Mouse (Mus musculus) neural tube, embryonic 13.5 days (tissue): ENCODE measurements around the gene Epb41l4b. TPM values are rescaled to one million over a fixed set of nuclear protein-coding genes. Genes with fewer than 3 reads are reported as not detected.

Source experiments
- ATAC-seq: fragments of 200-750 bp; cut with Nextera tagmentation; 2 replicates; pipeline ENCODE4 v1.8.0; 2017; ENCODE audit warnings: low read depth, mild to moderate bottlenecking, moderate TSS enrichment, moderate library complexity
- H3K27ac ChIP-seq: fragments of 300-500 bp; sonication (generic); replicated peaks from 2 replicates; pipeline ENCODE4 v1.5.1; 2015; ENCODE audit warnings: moderate library complexity, mild to moderate bottlenecking, inconsistent platforms
- H3K27me3 ChIP-seq: fragments of 300-500 bp; sonication (generic); 2 replicates; pipeline ENCODE4 v1.6.1; 2015; ENCODE audit warnings: mild to moderate bottlenecking, inconsistent platforms
- H3K36me3 ChIP-seq: fragments of 300-500 bp; sonication (generic); 2 replicates; pipeline ENCODE4 v1.6.1; 2015; ENCODE audit warnings: mild to moderate bottlenecking, inconsistent platforms
- H3K4me1 ChIP-seq: fragments of 300-500 bp; sonication (generic); replicated peaks from 2 replicates; pipeline ENCODE4 v1.6.1; 2015; ENCODE audit warnings: inconsistent platforms
- H3K4me2 ChIP-seq: fragments of 300-500 bp; sonication (generic); 2 replicates; pipeline ENCODE4 v1.6.1; 2015; ENCODE audit warnings: inconsistent platforms, mild to moderate bottlenecking, moderate library complexity
- H3K4me3 ChIP-seq: fragments of 300-500 bp; sonication (generic); 2 replicates; pipeline ENCODE4 v1.5.1; 2015; ENCODE audit warnings: mild to moderate bottlenecking, inconsistent platforms
- H3K9ac ChIP-seq: fragments of 300-500 bp; sonication (generic); 2 replicates; pipeline ENCODE4 v1.6.1; 2015; ENCODE audit warnings: moderate library complexity, mild to moderate bottlenecking, inconsistent platforms
- H3K9me3 ChIP-seq: fragments of 300-500 bp; sonication (generic); 2 replicates; pipeline ENCODE4 v1.6.1; 2016; ENCODE audit warnings: inconsistent platforms
- WGBS: fragments of 180-500 bp; shearing (Covaris S2); methylation state at CpG from one replicate; pipeline ENCODE4 v1.1.7; 2015; 5-methylcytosine and 5-hydroxymethylcytosine counted together
- polyA plus RNA-seq: library from polyadenylated mRNA; unstranded; fragments of >200 nt; fragmentation: Nextera tagmentation; extraction: Ambion mirVana; gene quantifications from 2 replicates; pipeline ENCODE4 v1.2.1, GENCODE M21; 2015

The Epb41l4b gene
- 1.9 and 2.3 TPM in 2 replicates for polyA plus RNA-seq

GRCm38 (mm10) chr4:57143026-57143937 is at the start of gene Epb41l4b:
Gene Epb41l4b (minus strand): TSS chr4:57143437.
- WGBS, result 0% methylated on average over 20 of the region's 142 CpGs
- peak within 1 kb of the TSS; percentile 68 for H3K27ac ChIP-seq
- peak within 1 kb of the TSS; percentile 79 for H3K4me2 ChIP-seq
- H3K36me3 ChIP-seq, result no peaks in the 10 kb centered on the region
- ATAC-seq, result peak; percentile 90
- peaks cover 36% of the 10 kb centered on the region for H3K4me1 ChIP-seq
- peak within 1 kb of the TSS; percentile 66 for H3K4me3 ChIP-seq
- peaks cover 47% of the 10 kb centered on the region for H3K27me3 ChIP-seq
- peak within 1 kb of the TSS; percentile 83 for H3K9ac ChIP-seq
- H3K9me3 ChIP-seq, result no peaks in the 10 kb centered on the region

GRCm38 (mm10) chr4:57191543-57192283 is 48.5 kb upstream of the Epb41l4b start:
- no peak overlapping the region for H3K4me3 ChIP-seq
- no peak overlapping the region for H3K9ac ChIP-seq
- H3K4me1 ChIP-seq, result no peaks in the 10 kb centered on the region
- H3K27ac ChIP-seq, result no peak overlapping the region
- no peak overlapping the region for H3K4me2 ChIP-seq
- 0 out of 2 replicates have a peak, but pooled peaks cover 4% of the 10 kb centered on the region for H3K36me3 ChIP-seq
- H3K27me3 ChIP-seq, result no peaks in the 10 kb centered on the region
- WGBS, result 74% methylated on average over 9 of the region's 9 CpGs
- no peaks in the 10 kb centered on the region for H3K9me3 ChIP-seq
- ATAC-seq, result no peak

- H3K27me3 ChIP-seq, result no peaks in the 10 kb centered on the region
- no peak for ATAC-seq
- H3K4me1 ChIP-seq, result 0 out of 2 replicates have a peak, but pooled peaks cover 4% of the 10 kb centered on the region
- 92% methylated on average over 2 of the region's 2 CpGs for WGBS
- H3K27ac ChIP-seq, result no peak overlapping the region
- no peak overlapping the region for H3K4me2 ChIP-seq
- no peak overlapping the region for H3K4me3 ChIP-seq
- H3K9ac ChIP-seq, result no peak overlapping the region
- H3K9me3 ChIP-seq, result no peaks in the 10 kb centered on the region
- H3K36me3 ChIP-seq, result no peaks in the 10 kb centered on the region
Measured at GRCm38 (mm10) chr4:57189881-57190280, 46.6 kb upstream of the Epb41l4b start.

GRCm38 (mm10) chr4:57186035-57186434 is 42.8 kb upstream of the Epb41l4b start:
- no peak for ATAC-seq
- H3K27me3 ChIP-seq, result no peaks in the 10 kb centered on the region
- H3K9ac ChIP-seq, result no peak overlapping the region
- no peaks in the 10 kb centered on the region for H3K9me3 ChIP-seq
- H3K4me3 ChIP-seq, result no peak overlapping the region
- H3K4me1 ChIP-seq, result 0 out of 2 replicates have a peak, but pooled peaks cover 4% of the 10 kb centered on the region
- no peak overlapping the region for H3K4me2 ChIP-seq
- H3K36me3 ChIP-seq, result no peaks in the 10 kb centered on the region
- WGBS, result 15% methylated on average over 6 of the region's 6 CpGs
- no peak overlapping the region for H3K27ac ChIP-seq

GRCm38 (mm10) chr4:57185462-57185861 is 42.2 kb upstream of the Epb41l4b start:
- WGBS, result 85% methylated on average over 8 of the region's 8 CpGs
- H3K4me3 ChIP-seq, result no peak overlapping the region
- H3K9me3 ChIP-seq, result no peaks in the 10 kb centered on the region
- ATAC-seq, result no peak
- no peak overlapping the region for H3K9ac ChIP-seq
- 0 out of 2 replicates have a peak, but pooled peaks cover 4% of the 10 kb centered on the region for H3K4me1 ChIP-seq
- H3K27ac ChIP-seq, result no peak overlapping the region
- no peak overlapping the region for H3K4me2 ChIP-seq
- no peaks in the 10 kb centered on the region for H3K36me3 ChIP-seq
- no peaks in the 10 kb centered on the region for H3K27me3 ChIP-seq

GRCm38 (mm10) chr4:57183493-57183892 is 40.3 kb upstream of the Epb41l4b start:
- ATAC-seq, result no peak
- Histone ChIP-seq H3K36me3 (no peaks in the 10 kb centered on the region), H3K4me3 (no peak overlapping the region), H3K4me1 (0 out of 2 replicates have a peak, but pooled peaks cover 4% of the 10 kb centered on the region), H3K4me2 (no peak overlapping the region), H3K27ac (no peak overlapping the region), H3K9ac (no peak overlapping the region), H3K9me3 (no peaks in the 10 kb centered on the region), H3K27me3 (no peaks in the 10 kb centered on the region)
- WGBS, result 77% methylated on average over 4 of the region's 4 CpGs

GRCm38 (mm10) chr4:57181538-57181937 is 38.3 kb upstream of the Epb41l4b start:
- H3K9ac ChIP-seq, result no peak overlapping the region
- WGBS, result 61% methylated on average over 1 of the region's 1 CpGs

GRCm38 (mm10) chr4:57178881-57179280 is 35.6 kb upstream of the Epb41l4b start:
- ATAC-seq, result no peak
- no peak overlapping the region for H3K4me3 ChIP-seq

More at GRCm38 (mm10) chr4:57181538-57181937, 38.3 kb upstream of the Epb41l4b start:
- H3K4me3 ChIP-seq, result no peak overlapping the region
- H3K4me1 ChIP-seq, result 0 out of 2 replicates have a peak, but pooled peaks cover 4% of the 10 kb centered on the region
- H3K27ac ChIP-seq, result no peak overlapping the region
- no peak overlapping the region for H3K4me2 ChIP-seq
- no peaks in the 10 kb centered on the region for H3K36me3 ChIP-seq
- ATAC-seq, result no peak
- no peaks in the 10 kb centered on the region for H3K27me3 ChIP-seq
- H3K9me3 ChIP-seq, result no peaks in the 10 kb centered on the region

GRCm38 (mm10) chr4:57175329-57175728 is 32.1 kb upstream of the Epb41l4b start:
- ATAC-seq, result no peak
- H3K9me3 ChIP-seq, result no peaks in the 10 kb centered on the region
- WGBS, result 74% methylated on average over 10 of the region's 10 CpGs
- no peak overlapping the region for H3K27ac ChIP-seq
- no peak overlapping the region for H3K4me2 ChIP-seq
- no peaks in the 10 kb centered on the region for H3K36me3 ChIP-seq
- H3K27me3 ChIP-seq, result no peaks in the 10 kb centered on the region
- no peak overlapping the region for H3K9ac ChIP-seq
- H3K4me3 ChIP-seq, result no peak overlapping the region
- H3K4me1 ChIP-seq, result 0 out of 2 replicates have a peak, but pooled peaks cover 6% of the 10 kb centered on the region

More at GRCm38 (mm10) chr4:57178881-57179280, 35.6 kb upstream of the Epb41l4b start:
- 75% methylated on average over 4 of the region's 4 CpGs for WGBS
- H3K9me3 ChIP-seq, result no peaks in the 10 kb centered on the region
- no peaks in the 10 kb centered on the region for H3K4me1 ChIP-seq
- no peak overlapping the region for H3K27ac ChIP-seq
- no peak overlapping the region for H3K9ac ChIP-seq
- no peaks in the 10 kb centered on the region for H3K36me3 ChIP-seq
- H3K27me3 ChIP-seq, result no peaks in the 10 kb centered on the region
- H3K4me2 ChIP-seq, result no peak overlapping the region

GRCm38 (mm10) chr4:57172861-57173260 is 29.6 kb upstream of the Epb41l4b start:
- 62% methylated on average over 8 of the region's 8 CpGs for WGBS
- H3K27ac ChIP-seq, result no peak overlapping the region
- no peak overlapping the region for H3K4me2 ChIP-seq
- no peaks in the 10 kb centered on the region for H3K36me3 ChIP-seq
- H3K9ac ChIP-seq, result no peak overlapping the region
- no peak for ATAC-seq
- H3K4me1 ChIP-seq, result 0 out of 2 replicates have a peak, but pooled peaks cover 6% of the 10 kb centered on the region
- no peak overlapping the region for H3K4me3 ChIP-seq
- no peaks in the 10 kb centered on the region for H3K27me3 ChIP-seq
- no peaks in the 10 kb centered on the region for H3K9me3 ChIP-seq

- no peak for ATAC-seq
- Histone ChIP-seq H3K4me2 (no peak overlapping the region), H3K9me3 (no peaks in the 10 kb centered on the region), H3K27me3 (no peaks in the 10 kb centered on the region), H3K4me1 (0 out of 2 replicates have a peak, but pooled peaks cover 10% of the 10 kb centered on the region), H3K9ac (no peak overlapping the region), H3K4me3 (no peak overlapping the region), H3K36me3 (no peaks in the 10 kb centered on the region), H3K27ac (no peak overlapping the region)
- 65% methylated on average over 5 of the region's 5 CpGs for WGBS
Measured at GRCm38 (mm10) chr4:57171817-57172216, 28.6 kb upstream of the Epb41l4b start.

- Histone ChIP-seq H3K9me3 (no peaks in the 10 kb centered on the region), H3K4me1 (0 out of 2 replicates have a peak, but pooled peaks cover 11% of the 10 kb centered on the region)
- 76% methylated on average over 3 of the region's 3 CpGs for WGBS
Measured at GRCm38 (mm10) chr4:57168680-57169079, 25.4 kb upstream of the Epb41l4b start.

More at GRCm38 (mm10) chr4:57168680-57169079, 25.4 kb upstream of the Epb41l4b start:
- H3K27me3 ChIP-seq, result no peaks in the 10 kb centered on the region
- H3K4me3 ChIP-seq, result no peak overlapping the region
- no peak overlapping the region for H3K4me2 ChIP-seq
- H3K36me3 ChIP-seq, result no peaks in the 10 kb centered on the region
- no peak for ATAC-seq
- H3K9ac ChIP-seq, result no peak overlapping the region
- no peak overlapping the region for H3K27ac ChIP-seq
